Mouse (Mus musculus) liver, embryonic 14.5 days (tissue): ENCODE measurements around the gene Hip1.

Experiments used
- CTCF ChIP-seq: IDR thresholded peaks from 2 replicates; pipeline ENCODE4 v1.5.1; 2016; ENCODE audit warnings: antibody characterized with exemption, low read depth, control low read depth
- EP300 ChIP-seq: IDR thresholded peaks from 2 replicates; pipeline ENCODE4 v1.6.1; 2016; ENCODE audit warnings: antibody characterized with exemption, low read depth

- TF ChIP-seq CTCF (peak; percentile 38), EP300 (no peak)
Measured at GRCm38 (mm10) chr5:135454256-135454655, 90.7 kb downstream of the Hip1 start.
